Mouse (Mus musculus) lung, embryonic 14.5 days (tissue): Measurements from ENCODE around the gene Col23a1. TPM values are rescaled to one million over a fixed set of nuclear protein-coding genes. Genes with fewer than 3 reads are reported as not detected.
"Not testable (repeated sequence)": the region's sequence is repeated elsewhere in the genome, so short reads cannot be mapped to it uniquely, and the experiment has no call there.

Experiments used
- ATAC-seq: fragments of 200-750 bp; cut with Nextera tagmentation; 2 replicates; pipeline ENCODE4 v1.8.0; 2017; ENCODE audit warnings: mild to moderate bottlenecking, moderate TSS enrichment, moderate library complexity; ENCODE audit not compliant: insufficient read depth
- DNase-seq: peaks from one replicate; pipeline ENCODE4 v3.0.0-alpha.2; 2015
- H3K27ac ChIP-seq: fragments of 300-500 bp; sonication (generic); 2 replicates; pipeline ENCODE4 v1.5.1; 2014; ENCODE audit warnings: low read depth, mild to moderate bottlenecking, moderate library complexity
- H3K27me3 ChIP-seq: fragments of 300-500 bp; sonication (generic); 2 replicates; pipeline ENCODE4 v1.6.1; 2014; ENCODE audit warnings: low read length, control low read depth; ENCODE audit not compliant: insufficient read depth
- H3K36me3 ChIP-seq: fragments of 300-500 bp; sonication (generic); 2 replicates; pipeline ENCODE4 v1.6.1; 2014; ENCODE audit warnings: control low read depth; ENCODE audit not compliant: insufficient read depth
- H3K4me1 ChIP-seq: fragments of 300-500 bp; sonication (generic); 2 replicates; pipeline ENCODE4 v1.6.1; 2014; ENCODE audit warnings: antibody characterized with exemption, control low read depth; ENCODE audit not compliant: insufficient read depth
- H3K4me2 ChIP-seq: fragments of 300-500 bp; sonication (generic); 2 replicates; pipeline ENCODE4 v1.6.1; 2014; ENCODE audit warnings: mild to moderate bottlenecking
- H3K4me3 ChIP-seq: fragments of 300-500 bp; sonication (generic); 2 replicates; pipeline ENCODE4 v1.5.1; 2014; ENCODE audit warnings: low read depth, low read length
- H3K9ac ChIP-seq: fragments of 300-500 bp; sonication (generic); 2 replicates; pipeline ENCODE4 v1.6.1; 2014
- H3K9me3 ChIP-seq: fragments of 300-500 bp; sonication (generic); 2 replicates; pipeline ENCODE4 v1.6.1; 2016; ENCODE audit warnings: low read depth, low read length, control low read depth
- CTCF ChIP-seq: IDR thresholded peaks from 2 replicates; pipeline ENCODE4 v1.5.1; 2016; ENCODE audit warnings: antibody characterized with exemption, low read depth
- WGBS: fragments of 180-500 bp; shearing (Covaris S2); extraction: QIAGEN DNeasy Blood & Tissue Kit; methylation state at CpG from one replicate; pipeline ENCODE4 v1.1.7; 2014; 5-methylcytosine and 5-hydroxymethylcytosine counted together
- polyA plus RNA-seq: library from polyadenylated mRNA; unstranded; fragments of >200 nt; fragmentation: Nextera tagmentation; extraction: Ambion mirVana; gene quantifications from 2 replicates; pipeline ENCODE4 v1.2.1, GENCODE M21; 2014

The Col23a1 gene
- polyA plus RNA-seq, 1 experiment from 2014 or later: 29.4 TPM

DNA sequence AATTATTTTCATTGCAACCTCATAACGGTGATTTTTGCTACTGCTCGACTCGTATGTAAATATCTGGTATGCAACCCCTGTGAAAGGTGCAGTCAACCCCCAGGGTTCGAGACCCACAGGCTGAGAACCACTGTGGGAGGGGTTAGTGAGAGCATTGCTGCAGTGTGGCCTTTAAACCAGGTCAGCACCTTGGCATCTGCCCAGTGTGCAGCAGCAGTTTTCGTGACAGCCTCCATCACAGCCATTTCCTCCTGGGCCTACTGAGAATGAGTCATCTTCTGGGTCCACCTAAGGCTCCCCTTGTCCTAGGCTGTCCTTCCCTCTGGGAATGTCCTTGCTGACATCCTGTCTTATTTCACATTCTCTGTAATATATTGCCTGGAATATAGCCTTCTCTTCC is 64.0 kb downstream of the Col23a1 start:
- H3K9ac ChIP-seq: no peak overlapping the region
- no peak overlapping the region for H3K27ac ChIP-seq
- H3K4me1 ChIP-seq: peaks cover 5% of the 10 kb centered on the region
- H3K36me3 ChIP-seq: no peaks in the 10 kb centered on the region
- DNase-seq: no peak
- no peak overlapping the region for H3K4me2 ChIP-seq
- no peaks in the 10 kb centered on the region for H3K9me3 ChIP-seq
- no peak overlapping the region for H3K4me3 ChIP-seq
- no peak for ATAC-seq
- 66% methylated on average over 5 of the region's 5 CpGs for WGBS
- no peak for TF ChIP-seq CTCF
- no peaks in the 10 kb centered on the region for H3K27me3 ChIP-seq

DNA sequence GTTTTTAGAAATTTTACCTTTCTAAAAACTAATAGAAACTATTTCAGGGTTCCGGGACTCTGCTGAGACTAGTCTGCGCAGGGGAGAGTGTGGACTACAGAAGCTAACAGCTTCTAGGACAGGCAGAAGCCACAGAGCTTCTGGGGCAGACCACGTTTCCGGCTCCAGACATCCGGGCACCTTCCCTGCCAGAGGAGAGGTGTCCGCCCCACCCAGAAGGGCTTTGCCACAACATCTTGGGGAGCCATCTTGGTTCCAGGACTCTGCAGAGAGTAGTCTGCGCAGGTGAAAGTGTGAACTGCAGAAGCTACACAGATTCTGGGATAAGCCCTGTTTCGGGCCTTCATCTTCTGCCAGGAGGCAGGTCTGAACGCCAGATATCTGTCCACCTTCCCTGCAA is 69.3 kb downstream of the Col23a1 start:
- not testable (repeated sequence) for H3K27me3 ChIP-seq, H3K9me3 ChIP-seq, ATAC-seq, DNase-seq, H3K9ac ChIP-seq, H3K4me2 ChIP-seq, H3K36me3 ChIP-seq, H3K4me3 ChIP-seq, H3K4me1 ChIP-seq, H3K27ac ChIP-seq
- 93% methylated on average over 9 of the region's 9 CpGs for WGBS

DNA sequence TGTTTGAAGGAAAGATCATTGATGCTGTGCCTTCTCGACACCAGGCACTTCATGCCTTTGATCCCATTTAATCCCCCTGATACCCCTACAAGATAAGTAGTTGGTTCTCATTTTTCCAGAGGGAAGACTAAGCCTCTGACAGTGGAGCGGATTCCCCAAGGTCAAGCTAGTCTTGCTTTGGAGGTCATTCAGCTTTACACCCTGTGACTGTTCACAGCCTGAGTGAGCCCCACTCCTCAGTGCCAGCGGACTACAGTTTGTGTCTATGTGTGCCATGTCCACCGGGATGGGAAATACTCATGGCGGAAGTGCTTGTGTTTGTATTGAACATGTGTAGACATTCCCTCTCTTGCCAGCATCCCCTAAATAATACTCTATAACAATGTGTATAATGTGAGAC is 74.6 kb downstream of the Col23a1 start:
- 57% methylated on average over 5 of the region's 5 CpGs for WGBS

DNA sequence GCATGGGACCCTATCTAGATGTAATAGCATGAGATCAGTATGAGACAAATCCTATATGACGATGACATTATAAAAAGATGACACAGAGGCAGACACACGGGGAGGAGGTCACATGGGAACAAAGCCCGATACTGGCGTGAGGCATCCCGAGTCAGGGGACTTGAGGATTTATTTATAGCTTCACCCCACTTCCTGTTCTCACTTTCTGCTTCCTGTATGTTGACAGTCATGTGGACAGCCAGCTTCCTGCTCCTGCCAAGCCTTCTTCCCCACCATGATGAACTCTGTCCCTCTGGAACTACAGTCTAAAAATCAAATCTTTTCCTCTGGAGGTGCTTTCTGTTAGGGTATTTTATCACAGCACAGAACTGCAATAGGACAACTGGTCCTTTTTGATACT is 77.6 kb downstream of the Col23a1 start:
- no peak for DNase-seq
- Histone ChIP-seq H3K4me2 (no peak overlapping the region), H3K36me3 (no peaks in the 10 kb centered on the region), H3K4me3 (no peak overlapping the region), H3K27ac (no peak overlapping the region), H3K9ac (no peak overlapping the region), H3K9me3 (no peaks in the 10 kb centered on the region), H3K27me3 (no peaks in the 10 kb centered on the region), H3K4me1 (no peaks in the 10 kb centered on the region)
- WGBS: 60% methylated on average over 5 of the region's 5 CpGs
- no peak for ATAC-seq
- TF ChIP-seq CTCF: no peak

More for the DNA sequence above, 74.6 kb downstream of the Col23a1 start:
- TF ChIP-seq CTCF: no peak
- H3K27ac ChIP-seq: no peak overlapping the region
- H3K36me3 ChIP-seq: no peaks in the 10 kb centered on the region
- DNase-seq (no peak), ATAC-seq (no peak)
- H3K27me3 ChIP-seq: no peaks in the 10 kb centered on the region
- no peak overlapping the region for H3K9ac ChIP-seq
- no peaks in the 10 kb centered on the region for H3K9me3 ChIP-seq
- no peak overlapping the region for H3K4me2 ChIP-seq
- H3K4me3 ChIP-seq: no peak overlapping the region
- no peaks in the 10 kb centered on the region for H3K4me1 ChIP-seq

DNA sequence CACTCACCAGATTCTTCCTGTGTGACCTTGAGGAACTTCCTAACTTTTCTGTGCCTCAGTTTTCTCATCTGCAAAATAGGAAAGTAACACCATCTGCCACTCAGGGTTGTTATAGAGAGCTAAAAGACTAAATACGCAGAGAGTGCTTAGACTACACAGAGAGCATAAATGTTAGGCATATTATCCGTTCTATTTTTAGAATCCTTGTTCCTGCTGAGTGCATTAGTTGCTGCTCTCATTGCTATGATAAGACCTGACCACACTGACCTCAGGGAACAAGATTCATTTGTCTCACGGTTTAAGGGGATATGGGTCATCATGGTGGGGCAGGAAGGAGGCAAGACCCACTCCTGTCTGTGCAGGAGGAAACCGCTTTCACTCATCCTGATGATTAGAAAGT is 80.6 kb downstream of the Col23a1 start:
- H3K4me1 ChIP-seq: no peaks in the 10 kb centered on the region
- no peak for TF ChIP-seq CTCF
- H3K4me2 ChIP-seq: no peak overlapping the region
- no peak for DNase-seq
- H3K36me3 ChIP-seq: no peaks in the 10 kb centered on the region
- H3K9me3 ChIP-seq: no peaks in the 10 kb centered on the region
- ATAC-seq: no peak
- H3K9ac ChIP-seq: no peak overlapping the region
- no peaks in the 10 kb centered on the region for H3K27me3 ChIP-seq
- H3K27ac ChIP-seq: no peak overlapping the region
- WGBS: 40% methylated on average over 4 of the region's 4 CpGs
- H3K4me3 ChIP-seq: no peak overlapping the region

DNA sequence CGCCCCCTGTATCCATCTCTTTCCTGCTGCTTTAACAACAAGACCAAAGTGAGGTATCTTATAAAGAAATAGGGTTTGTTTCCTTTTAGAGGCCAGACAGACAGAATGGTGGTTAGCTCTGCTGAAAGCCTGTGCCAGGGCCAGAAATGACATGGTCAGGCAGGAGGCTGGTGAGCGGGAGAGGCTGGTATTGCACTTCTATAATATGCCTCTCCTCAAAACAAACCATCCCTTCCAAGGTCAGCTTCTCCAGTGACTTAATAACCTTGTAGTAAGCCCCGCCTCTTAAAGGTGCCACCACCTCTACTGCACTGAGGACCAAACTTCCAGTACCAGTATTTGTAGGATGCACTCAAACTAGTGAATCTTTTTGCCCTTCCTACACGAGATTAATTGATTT is 81.6 kb downstream of the Col23a1 start:
- Histone ChIP-seq H3K27me3 (no peaks in the 10 kb centered on the region), H3K27ac (no peak overlapping the region), H3K4me1 (no peaks in the 10 kb centered on the region), H3K9me3 (no peaks in the 10 kb centered on the region), H3K4me3 (no peak overlapping the region), H3K36me3 (no peaks in the 10 kb centered on the region), H3K9ac (no peak overlapping the region), H3K4me2 (no peak overlapping the region)
- DNase-seq: no peak
- WGBS: 63% methylated on average over 4 of the region's 4 CpGs
- no peak for TF ChIP-seq CTCF
- ATAC-seq: no peak

DNA sequence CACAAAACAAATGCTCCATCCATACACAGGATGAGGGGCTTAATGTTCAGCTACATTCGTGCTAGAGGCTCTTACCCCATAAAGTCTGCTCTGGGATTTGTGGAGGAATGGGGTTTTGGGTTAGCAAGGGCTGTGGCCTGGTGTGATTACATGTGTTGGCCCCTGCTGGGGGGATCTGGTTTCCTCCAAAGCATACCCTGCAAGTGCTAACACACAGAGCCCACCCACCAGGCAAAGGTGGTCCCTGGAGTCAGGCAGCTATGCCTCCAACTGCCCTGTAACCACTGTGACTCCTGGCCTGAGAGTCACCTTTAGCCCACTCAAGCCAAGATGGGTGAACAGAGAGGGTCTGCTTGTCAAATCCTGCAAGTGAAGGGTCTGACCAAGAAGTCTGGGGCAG is 82.2 kb downstream of the Col23a1 start:
- H3K27ac ChIP-seq: no peak overlapping the region
- DNase-seq (no peak), ATAC-seq (no peak)
- H3K9me3 ChIP-seq: no peaks in the 10 kb centered on the region
- TF ChIP-seq CTCF: no peak
- H3K27me3 ChIP-seq: no peaks in the 10 kb centered on the region
- no peaks in the 10 kb centered on the region for H3K4me1 ChIP-seq
- WGBS: 79% methylated on average over 1 of the region's 1 CpGs
- no peak overlapping the region for H3K4me2 ChIP-seq
- H3K9ac ChIP-seq: no peak overlapping the region
- no peaks in the 10 kb centered on the region for H3K36me3 ChIP-seq
- no peak overlapping the region for H3K4me3 ChIP-seq

DNA sequence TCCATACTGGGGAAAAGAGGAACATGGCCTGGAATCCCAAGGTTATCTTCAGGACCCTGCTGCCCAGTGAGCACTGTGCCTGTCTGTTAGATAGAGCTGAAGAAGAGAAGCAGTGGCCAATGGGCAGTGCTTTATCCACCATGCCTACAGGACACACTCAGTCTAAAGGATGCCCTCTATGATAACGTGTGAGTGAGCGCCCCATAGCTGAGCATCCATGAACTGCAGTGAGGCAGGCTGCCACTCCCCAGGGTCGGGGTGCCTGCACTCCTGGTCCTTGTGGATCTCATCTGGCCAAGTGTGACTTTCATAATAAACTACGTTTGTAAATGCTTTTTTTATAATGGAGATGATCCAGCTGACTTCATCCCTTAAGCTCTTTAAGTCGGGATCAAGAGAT is 87.5 kb downstream of the Col23a1 start:
- Histone ChIP-seq H3K4me3 (no peak overlapping the region), H3K4me1 (no peaks in the 10 kb centered on the region), H3K27me3 (no peaks in the 10 kb centered on the region), H3K9ac (no peak overlapping the region), H3K36me3 (no peaks in the 10 kb centered on the region), H3K9me3 (no peaks in the 10 kb centered on the region), H3K4me2 (no peak overlapping the region), H3K27ac (no peak overlapping the region)
- 52% methylated on average over 5 of the region's 5 CpGs for WGBS
- peak; percentile 27; the same call in 1 of the 2 replicates for TF ChIP-seq CTCF
- no peak for ATAC-seq
- no peak for DNase-seq
